Mouse (Mus musculus): ENCODE measurements around the gene Neo1. TPM values are rescaled to one million over a fixed set of nuclear protein-coding genes. Genes with fewer than 3 reads are reported as not detected.
A peak's percentile ranks its signal among the peaks of the same experiment; 100 is the strongest.

The Neo1 gene
- polyA plus RNA-seq (2012; ENCODE audit: insufficient read depth, insufficient read length, missing spikeins), result 6.8 and 7.3 TPM in 2 replicates

GRCm38 (mm10) chr9:59036159-59036731 is at the start of gene Neo1:
Gene Neo1, minus strand, starts transcription at chr9:59036441.
- peak within 1 kb of the TSS; percentile 70 for H3K4me3 ChIP-seq (ENCODE audit: insufficient read depth, low read depth, low read length)
- H3K27ac ChIP-seq (replicated peaks; ENCODE audit: low read depth, low read length), result peak within 1 kb of the TSS; percentile 48
- peaks cover 2% of the 10 kb centered on the region; the same call in 1 of the 2 replicates for H3K4me1 ChIP-seq (ENCODE audit: control insufficient read depth, insufficient read depth, insufficient read length, low read length)

GRCm38 (mm10) chr9:59075632-59076031 is 39.4 kb upstream of the Neo1 start:
- no peak overlapping the region for H3K4me3 ChIP-seq (ENCODE audit: insufficient read depth, low read depth, low read length)
- H3K27ac ChIP-seq (replicated peaks; ENCODE audit: low read depth, low read length), result no peak overlapping the region
- no peaks in the 10 kb centered on the region for H3K4me1 ChIP-seq (ENCODE audit: control insufficient read depth, insufficient read depth, insufficient read length, low read length)

- Histone ChIP-seq H3K4me3 (ENCODE audit: insufficient read depth, low read depth, low read length) (no peak overlapping the region), H3K27ac (replicated peaks; ENCODE audit: low read depth, low read length) (no peak overlapping the region), H3K4me1 (ENCODE audit: control insufficient read depth, insufficient read depth, insufficient read length, low read length) (no peaks in the 10 kb centered on the region)
These were observed 37.6 kb upstream of the Neo1 start for GRCm38 (mm10) chr9:59073887-59074286.

GRCm38 (mm10) chr9:59072076-59072777 is 36.0 kb upstream of the Neo1 start:
- Histone ChIP-seq H3K4me3 (ENCODE audit: insufficient read depth, low read depth, low read length) (no peak overlapping the region), H3K4me1 (ENCODE audit: control insufficient read depth, insufficient read depth, insufficient read length, low read length) (no peaks in the 10 kb centered on the region), H3K27ac (replicated peaks; ENCODE audit: low read depth, low read length) (no peak overlapping the region)

GRCm38 (mm10) chr9:59071220-59071977 is 35.2 kb upstream of the Neo1 start:
- H3K27ac ChIP-seq (replicated peaks; ENCODE audit: low read depth, low read length), result no peak overlapping the region
- no peaks in the 10 kb centered on the region for H3K4me1 ChIP-seq (ENCODE audit: control insufficient read depth, insufficient read depth, insufficient read length, low read length)
- no peak overlapping the region for H3K4me3 ChIP-seq (ENCODE audit: insufficient read depth, low read depth, low read length)

GRCm38 (mm10) chr9:59070216-59070615 is 34.0 kb upstream of the Neo1 start:
- Histone ChIP-seq H3K27ac (replicated peaks; ENCODE audit: low read depth, low read length) (no peak overlapping the region), H3K4me3 (ENCODE audit: insufficient read depth, low read depth, low read length) (no peak overlapping the region), H3K4me1 (ENCODE audit: control insufficient read depth, insufficient read depth, insufficient read length, low read length) (no peaks in the 10 kb centered on the region)

GRCm38 (mm10) chr9:59065616-59066301 is 29.5 kb upstream of the Neo1 start:
- no peaks in the 10 kb centered on the region for H3K4me1 ChIP-seq (ENCODE audit: control insufficient read depth, insufficient read depth, insufficient read length, low read length)
- no peak overlapping the region for H3K27ac ChIP-seq (replicated peaks; ENCODE audit: low read depth, low read length)
- H3K4me3 ChIP-seq (ENCODE audit: insufficient read depth, low read depth, low read length), result no peak overlapping the region

GRCm38 (mm10) chr9:59062409-59062808 is 26.2 kb upstream of the Neo1 start:
- Histone ChIP-seq H3K4me1 (ENCODE audit: control insufficient read depth, insufficient read depth, insufficient read length, low read length) (no peaks in the 10 kb centered on the region), H3K27ac (replicated peaks; ENCODE audit: low read depth, low read length) (no peak overlapping the region)

GRCm38 (mm10) chr9:59060026-59060605 is 23.9 kb upstream of the Neo1 start:
- Histone ChIP-seq H3K27ac (replicated peaks; ENCODE audit: low read depth, low read length) (no peak overlapping the region), H3K4me3 (ENCODE audit: insufficient read depth, low read depth, low read length) (no peak overlapping the region), H3K4me1 (ENCODE audit: control insufficient read depth, insufficient read depth, insufficient read length, low read length) (no peaks in the 10 kb centered on the region)

More at GRCm38 (mm10) chr9:59062409-59062808, 26.2 kb upstream of the Neo1 start:
- H3K4me3 ChIP-seq (ENCODE audit: insufficient read depth, low read depth, low read length), result no peak overlapping the region

- Histone ChIP-seq H3K4me1 (ENCODE audit: control insufficient read depth, insufficient read depth, insufficient read length, low read length) (no peaks in the 10 kb centered on the region), H3K27ac (replicated peaks; ENCODE audit: low read depth, low read length) (no peak overlapping the region), H3K4me3 (ENCODE audit: insufficient read depth, low read depth, low read length) (no peak overlapping the region)
These were observed 22.9 kb upstream of the Neo1 start for GRCm38 (mm10) chr9:59059158-59059557.

GRCm38 (mm10) chr9:59058060-59058459 is 21.8 kb upstream of the Neo1 start:
- no peak overlapping the region for H3K27ac ChIP-seq (replicated peaks; ENCODE audit: low read depth, low read length)
- H3K4me3 ChIP-seq (ENCODE audit: insufficient read depth, low read depth, low read length), result no peak overlapping the region
- no peaks in the 10 kb centered on the region for H3K4me1 ChIP-seq (ENCODE audit: control insufficient read depth, insufficient read depth, insufficient read length, low read length)

GRCm38 (mm10) chr9:59056281-59056680 is 20.0 kb upstream of the Neo1 start:
- Histone ChIP-seq H3K27ac (replicated peaks; ENCODE audit: low read depth, low read length) (no peak overlapping the region), H3K4me3 (ENCODE audit: insufficient read depth, low read depth, low read length) (peak overlapping the region; percentile 1; the same call in 1 of the 2 replicates)

GRCm38 (mm10) chr9:59041805-59042204 is 5.6 kb upstream of the Neo1 start:
- no peak overlapping the region for H3K27ac ChIP-seq (replicated peaks; ENCODE audit: low read depth, low read length)
- no peaks in the 10 kb centered on the region for H3K4me1 ChIP-seq (ENCODE audit: control insufficient read depth, insufficient read depth, insufficient read length, low read length)
- H3K4me3 ChIP-seq (ENCODE audit: insufficient read depth, low read depth, low read length), result no peak overlapping the region

More at GRCm38 (mm10) chr9:59056281-59056680, 20.0 kb upstream of the Neo1 start:
- no peaks in the 10 kb centered on the region for H3K4me1 ChIP-seq (ENCODE audit: control insufficient read depth, insufficient read depth, insufficient read length, low read length)

GRCm38 (mm10) chr9:59036732-59037341 is 596 bp upstream of the Neo1 start:
- Histone ChIP-seq H3K4me1 (ENCODE audit: control insufficient read depth, insufficient read depth, insufficient read length, low read length) (peaks cover 2% of the 10 kb centered on the region; the same call in 1 of the 2 replicates), H3K27ac (replicated peaks; ENCODE audit: low read depth, low read length) (peak overlapping the region; percentile 48), H3K4me3 (ENCODE audit: insufficient read depth, low read depth, low read length) (peak overlapping the region; percentile 70)
